Mouse (Mus musculus): Measurements from ENCODE around the gene Mcu. TPM values are rescaled to one million over a fixed set of nuclear protein-coding genes. Genes with fewer than 3 reads are reported as not detected.

Mcu gene
- total RNA-seq, 1 experiment: 12.3 TPM

DNA sequence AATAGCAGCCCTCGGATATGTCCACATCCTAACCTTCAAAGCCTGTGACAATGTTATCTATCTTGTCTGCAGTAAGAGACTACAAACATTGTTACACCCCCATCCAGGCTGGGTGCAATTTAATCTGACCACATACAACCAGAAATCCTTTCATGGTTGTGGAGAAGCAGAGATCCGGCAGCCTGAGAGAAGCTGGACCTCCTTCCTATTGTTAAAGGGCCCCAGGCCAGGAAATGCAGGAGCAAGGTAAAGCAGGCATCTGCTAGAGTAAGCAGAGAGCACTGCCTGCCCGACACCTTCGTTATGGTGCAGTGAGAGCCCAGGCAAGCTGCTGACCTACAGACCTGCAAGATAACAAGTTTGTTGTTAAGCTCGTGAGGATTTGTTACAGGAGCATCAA is 60.0 kb downstream of the Mcu start:
- no peaks in the 10 kb centered on the region for H3K9me3 ChIP-seq (ENCODE audit: control insufficient read depth, insufficient read depth, low read depth, low read length)
- DNase-seq (ENCODE audit: low read depth, low spot score): no peak

DNA sequence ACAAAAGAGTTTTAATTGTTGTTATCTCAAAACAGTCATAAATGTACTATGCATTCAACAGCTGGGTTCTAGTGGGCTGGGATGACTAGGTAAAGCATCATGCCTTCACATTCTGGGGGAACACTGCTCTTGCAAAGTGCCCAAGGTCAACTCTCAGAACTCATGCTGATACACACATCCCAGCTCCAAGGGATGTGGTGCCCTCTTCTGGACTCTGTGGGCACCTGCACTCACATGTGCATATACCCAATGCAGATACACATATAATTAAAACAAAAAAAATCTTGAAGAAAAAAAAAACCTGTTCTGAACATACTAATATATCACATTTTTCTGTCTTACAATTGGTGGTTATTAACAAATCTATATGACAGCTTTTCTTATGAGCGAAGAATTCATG is 62.2 kb downstream of the Mcu start:
- Histone ChIP-seq H3K36me3 (ENCODE audit: control insufficient read depth, insufficient read depth, low read length, poor library complexity, severe bottlenecking) (no peaks in the 10 kb centered on the region), H3K9me3 (ENCODE audit: control insufficient read depth, insufficient read depth, low read depth, low read length) (no peaks in the 10 kb centered on the region), H3K27ac (ENCODE audit: insufficient read depth, low read depth, low read length, poor library complexity, severe bottlenecking) (no peak overlapping the region), H3K4me1 (ENCODE audit: control insufficient read depth in 2 of 2, insufficient read depth in 2 of 2, low read length in 2 of 2, poor library complexity in 1 of 2) (peaks cover 19 to 26% of the 10 kb centered on the region in 2 experiments), H3K9ac (ENCODE audit: insufficient read depth, low read depth, low read length, poor library complexity, severe bottlenecking) (no peak overlapping the region), H3K4me3 (ENCODE audit: insufficient read depth in 1 of 2, low read depth in 1 of 2, low read length in 2 of 2, poor library complexity in 1 of 2, severe bottlenecking in 1 of 2) (no peak overlapping the region)
- 0 out of 2 replicates have a peak, but pooled peaks have one; percentile 7 for TF ChIP-seq ZNF384 (IDR thresholded peaks at IDR 0.05; ENCODE audit: low read depth, low read length)
- no peak for TF ChIP-seq CHD2 (IDR thresholded peaks at IDR 0.05; ENCODE audit: low read depth, low read length)
- in situ Hi-C loops (cut with MboI; ENCODE audit: low sequenced_read_pairs in 2 of 2, unreplicated experiment in 2 of 2): no loop called here
- no peak for DNase-seq (ENCODE audit: low read depth, low spot score)

More for the DNA sequence above, 60.0 kb downstream of the Mcu start:
- in situ Hi-C loops (cut with MboI; ENCODE audit: low sequenced_read_pairs in 2 of 2, unreplicated experiment in 2 of 2): no loop called here
- H3K4me3 ChIP-seq (ENCODE audit: insufficient read depth in 1 of 2, low read depth in 1 of 2, low read length in 2 of 2, poor library complexity in 1 of 2, severe bottlenecking in 1 of 2): no peak overlapping the region
- peak overlapping the region; percentile 12; the same call in 1 of the 2 replicates for H3K27ac ChIP-seq (ENCODE audit: insufficient read depth, low read depth, low read length, poor library complexity, severe bottlenecking)
- no peak overlapping the region for H3K9ac ChIP-seq (ENCODE audit: insufficient read depth, low read depth, low read length, poor library complexity, severe bottlenecking)
- H3K4me1 ChIP-seq (ENCODE audit: control insufficient read depth in 2 of 2, insufficient read depth in 2 of 2, low read length in 2 of 2, poor library complexity in 1 of 2): peaks cover 13 to 21% of the 10 kb centered on the region in 2 experiments
- no peaks in the 10 kb centered on the region for H3K36me3 ChIP-seq (ENCODE audit: control insufficient read depth, insufficient read depth, low read length, poor library complexity, severe bottlenecking)
- TF ChIP-seq ZNF384 (IDR thresholded peaks at IDR 0.05; ENCODE audit: low read depth, low read length): no peak
- no peak for TF ChIP-seq CHD2 (IDR thresholded peaks at IDR 0.05; ENCODE audit: low read depth, low read length)
- TF ChIP-seq MAFK (IDR thresholded peaks at IDR 0.05; ENCODE audit: insufficient read depth, low read depth, low read length): no peak
- TF ChIP-seq HCFC1 (IDR thresholded peaks at IDR 0.05; ENCODE audit: borderline replicate concordance, insufficient read depth, low read length): no peak
- no peak for TF ChIP-seq ZC3H11A (IDR thresholded peaks at IDR 0.05; ENCODE audit: borderline replicate concordance, low read depth, low read length)

DNA sequence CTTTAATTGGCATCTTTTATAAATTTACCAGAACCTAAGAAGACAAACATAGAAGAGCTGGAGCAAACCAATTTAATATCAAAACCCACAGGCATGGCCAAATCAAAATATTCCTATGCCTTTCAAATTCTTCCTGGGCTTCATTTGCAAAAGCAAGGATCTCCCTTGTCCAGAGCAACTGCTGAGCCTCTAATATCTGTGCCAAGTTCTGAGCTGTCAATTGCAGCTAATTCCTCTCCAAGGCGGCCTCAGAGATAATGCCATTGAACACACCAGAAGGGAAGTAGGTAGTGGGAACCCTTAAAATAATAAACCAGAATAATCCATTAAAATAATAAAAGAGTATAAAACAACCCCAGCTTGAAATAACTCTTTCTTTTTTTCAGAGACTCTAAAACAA is 64.0 kb downstream of the Mcu start:
- H3K27ac ChIP-seq (ENCODE audit: insufficient read depth, low read depth, low read length, poor library complexity, severe bottlenecking): no peak overlapping the region
- no peak for DNase-seq (ENCODE audit: low read depth, low spot score)
- in situ Hi-C loops (cut with MboI; ENCODE audit: low sequenced_read_pairs in 2 of 2, unreplicated experiment in 2 of 2): no loop called here

DNA sequence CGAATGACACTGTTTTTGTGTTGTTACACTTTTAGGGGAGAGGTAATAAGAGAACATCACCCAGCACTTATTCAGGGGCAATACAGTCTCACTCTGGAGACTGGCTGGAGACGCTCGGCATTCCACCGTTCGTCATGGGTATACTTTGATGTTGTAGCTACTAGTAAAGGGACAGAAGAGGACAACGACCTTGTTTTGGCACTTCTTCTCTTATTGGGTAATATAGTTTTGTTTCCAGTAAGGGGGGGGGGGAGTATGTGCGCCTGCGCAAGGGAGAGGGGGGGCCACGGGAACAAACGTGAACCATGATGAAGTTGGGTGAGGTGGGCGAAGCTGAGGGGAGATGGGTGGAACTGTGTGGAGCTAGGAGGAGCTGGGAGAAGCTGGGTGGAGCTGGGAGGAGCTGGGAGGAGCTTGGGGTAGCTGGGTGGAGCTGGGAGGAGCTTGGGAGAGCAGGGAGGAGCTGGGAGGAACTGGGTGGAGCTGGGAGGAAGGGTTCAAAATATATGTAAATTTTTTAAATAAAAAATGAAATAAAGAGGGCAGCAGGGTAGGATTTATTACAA is 67.6 kb downstream of the Mcu start:
- Histone ChIP-seq H3K36me3 (ENCODE audit: control insufficient read depth, insufficient read depth, low read length, poor library complexity, severe bottlenecking) (no peaks in the 10 kb centered on the region; the same call in 1 of the 2 replicates), H3K9ac (ENCODE audit: insufficient read depth, low read depth, low read length, poor library complexity, severe bottlenecking) (no peak overlapping the region), H3K9me3 (ENCODE audit: control insufficient read depth, insufficient read depth, low read depth, low read length) (no peaks in the 10 kb centered on the region), H3K27ac (ENCODE audit: insufficient read depth, low read depth, low read length, poor library complexity, severe bottlenecking) (no peak overlapping the region), H3K4me1 (ENCODE audit: control insufficient read depth in 2 of 2, insufficient read depth in 2 of 2, low read length in 2 of 2, poor library complexity in 1 of 2) (peaks cover 17 to 19% of the 10 kb centered on the region in 2 experiments), H3K4me3 (ENCODE audit: insufficient read depth in 1 of 2, low read depth in 1 of 2, low read length in 2 of 2, poor library complexity in 1 of 2, severe bottlenecking in 1 of 2) (peak overlapping the region in 1 of 2 experiments; percentile 21; a peak in 1 of 4 replicates)
- DNase-seq (ENCODE audit: low read depth, low spot score): no peak
- in situ Hi-C loops (cut with MboI; ENCODE audit: low sequenced_read_pairs in 2 of 2, unreplicated experiment in 2 of 2): no loop called here
- TF ChIP-seq CHD2 (IDR thresholded peaks at IDR 0.05; ENCODE audit: low read depth, low read length) (no peak), ZC3H11A (IDR thresholded peaks at IDR 0.05; ENCODE audit: borderline replicate concordance, low read depth, low read length) (no peak), HCFC1 (IDR thresholded peaks at IDR 0.05; ENCODE audit: borderline replicate concordance, insufficient read depth, low read length) (no peak), ZNF384 (IDR thresholded peaks at IDR 0.05; ENCODE audit: low read depth, low read length) (no peak), MAFK (IDR thresholded peaks at IDR 0.05; ENCODE audit: insufficient read depth, low read depth, low read length) (no peak)

More for the DNA sequence above, 64.0 kb downstream of the Mcu start:
- no peaks in the 10 kb centered on the region for H3K9me3 ChIP-seq (ENCODE audit: control insufficient read depth, insufficient read depth, low read depth, low read length)
- no peak overlapping the region for H3K4me3 ChIP-seq (ENCODE audit: insufficient read depth in 1 of 2, low read depth in 1 of 2, low read length in 2 of 2, poor library complexity in 1 of 2, severe bottlenecking in 1 of 2)
- peaks cover 19 to 25% of the 10 kb centered on the region in 2 experiments for H3K4me1 ChIP-seq (ENCODE audit: control insufficient read depth in 2 of 2, insufficient read depth in 2 of 2, low read length in 2 of 2, poor library complexity in 1 of 2)
- TF ChIP-seq ZC3H11A (IDR thresholded peaks at IDR 0.05; ENCODE audit: borderline replicate concordance, low read depth, low read length) (no peak), HCFC1 (IDR thresholded peaks at IDR 0.05; ENCODE audit: borderline replicate concordance, insufficient read depth, low read length) (no peak), CHD2 (IDR thresholded peaks at IDR 0.05; ENCODE audit: low read depth, low read length) (no peak), MAFK (IDR thresholded peaks at IDR 0.05; ENCODE audit: insufficient read depth, low read depth, low read length) (no peak), ZNF384 (IDR thresholded peaks at IDR 0.05; ENCODE audit: low read depth, low read length) (no peak)
- no peaks in the 10 kb centered on the region for H3K36me3 ChIP-seq (ENCODE audit: control insufficient read depth, insufficient read depth, low read length, poor library complexity, severe bottlenecking)
- no peak overlapping the region for H3K9ac ChIP-seq (ENCODE audit: insufficient read depth, low read depth, low read length, poor library complexity, severe bottlenecking)

All from ES-E14 (cell line).